Comparison of ENCODE assay signal across 8 mouse cellular contexts in the genomic region with DNA sequence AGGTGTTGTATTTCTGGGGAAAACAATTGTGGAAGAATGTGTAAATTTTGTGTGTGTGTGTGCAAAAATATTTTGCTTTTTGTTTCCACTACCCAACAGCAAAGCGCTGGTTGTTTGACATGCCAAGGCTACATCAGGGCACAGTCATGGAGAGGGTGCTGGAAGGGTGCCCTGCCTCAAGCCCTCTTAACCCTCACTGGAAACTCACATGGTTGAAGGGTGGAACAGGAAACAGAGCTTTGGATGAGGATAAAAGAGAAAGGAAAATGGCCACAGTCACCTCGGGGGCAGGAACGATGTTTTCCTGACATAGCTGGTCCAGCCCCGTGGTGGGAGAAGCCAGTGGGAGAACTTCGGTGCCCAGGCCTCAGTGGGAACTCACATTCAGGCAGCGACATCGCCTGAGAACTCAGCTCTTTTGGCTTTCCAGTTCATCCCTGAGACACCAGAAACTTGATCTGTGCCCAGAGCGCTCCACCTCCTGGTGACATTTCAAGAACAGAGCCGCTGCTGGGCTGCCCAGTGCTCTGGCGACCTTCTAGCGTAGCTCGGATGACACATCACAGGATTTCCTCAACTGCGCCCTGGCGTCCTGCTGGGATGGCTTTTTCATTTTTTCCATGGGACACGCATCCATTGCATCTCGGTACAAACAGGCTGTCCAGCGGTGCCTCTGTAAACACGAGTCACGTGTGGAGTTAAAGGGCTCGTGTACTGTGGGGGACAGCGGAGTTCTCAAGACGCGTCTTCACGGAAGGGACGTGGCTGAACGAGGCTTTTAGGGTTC. TPM values are rescaled to one million over a fixed set of nuclear protein-coding genes. Genes with fewer than 3 reads are reported as not detected.
DNase-seq lines count a peak whose midpoint lies in the region; ATAC-seq and TF ChIP-seq lines count a peak whose summit lies in the region.

No protein-coding gene starts in this region.

- peak; percentile 62 for ATAC-seq in heart, embryonic 14.5 days (ENCODE audit: insufficient number of reproducible peaks, insufficient read depth, low FRiP score, low read depth)
- peak; percentile 44; the same call in 1 of the 2 replicates for ATAC-seq in kidney, postnatal 0 days (replicated peaks; ENCODE audit: low FRiP score, low read depth)

- H3K9me3 ChIP-seq in E14TG2a.4 (ENCODE audit: low read length), result no peaks in the 10 kb centered on the region
- no peaks in the 10 kb centered on the region for H3K9me3 ChIP-seq in heart, embryonic 14.5 days (ENCODE audit: control insufficient read depth, low read length)
- H3K9me3 ChIP-seq in kidney, postnatal 0 days (replicated peaks; ENCODE audit: low read length), result no peaks in the 10 kb centered on the region

- peak overlapping the region; percentile 40 to 44; a peak in 2 of 4 replicates for H3K27ac ChIP-seq in heart, embryonic 14.5 days (replicated peaks in 1 of 2; ENCODE audit: control insufficient read depth in 1 of 2, insufficient read depth in 1 of 2, low read depth in 2 of 2, low read length in 2 of 2)
- H3K27ac ChIP-seq in kidney, postnatal 0 days, result 0 out of 2 replicates have a peak overlapping the region, but pooled peaks have one; percentile 31

- H3K4me2 ChIP-seq in heart, embryonic 14.5 days (ENCODE audit: low read length), result peak overlapping the region; percentile 64
- peak overlapping the region; percentile 45 for H3K4me2 ChIP-seq in kidney, postnatal 0 days (ENCODE audit: low read length)

- DNase-seq in brain, adult 2 months (ENCODE audit: low read depth, low spot score), result peak; percentile 47
- peak; percentile 73 for DNase-seq in kidney, postnatal 0 days (ENCODE audit: low spot score)
- DNase-seq in lung, postnatal 36 days, result peak; percentile 92
- DNase-seq in right cerebral cortex, postnatal 10 days (ENCODE audit: low spot score in 2 of 2), result no peak
- no peak for DNase-seq in thymus, postnatal 36 days
- no peak for DNase-seq in left cerebral cortex, postnatal 36 days (ENCODE audit: low spot score in 2 of 2)

- H3K27me3 ChIP-seq in E14TG2a.4 (ENCODE audit: insufficient read depth, low read length), result peaks cover 4% of the 10 kb centered on the region
- H3K27me3 ChIP-seq in heart, embryonic 14.5 days (ENCODE audit: control insufficient read depth, insufficient read depth, low read length), result no peaks in the 10 kb centered on the region
- no peaks in the 10 kb centered on the region for H3K27me3 ChIP-seq in kidney, postnatal 0 days (ENCODE audit: insufficient read depth, low read length)

- no peaks in the 10 kb centered on the region for H3K36me3 ChIP-seq in E14TG2a.4 (ENCODE audit: insufficient read depth, low read length)
- H3K36me3 ChIP-seq in heart, embryonic 14.5 days (ENCODE audit: control insufficient read depth, insufficient read depth, low read length), result no peaks in the 10 kb centered on the region
- H3K36me3 ChIP-seq in kidney, postnatal 0 days (ENCODE audit: insufficient read depth, low read length), result no peaks in the 10 kb centered on the region

- H3K4me1 ChIP-seq in E14TG2a.4 (replicated peaks; ENCODE audit: low read depth, low read length), result peaks cover 58% of the 10 kb centered on the region
- peaks cover 14% of the 10 kb centered on the region in 2 experiments; a peak in 3 of 4 replicates for H3K4me1 ChIP-seq in heart, embryonic 14.5 days (ENCODE audit: control insufficient read depth in 2 of 2, insufficient read depth in 2 of 2, low read length in 2 of 2)
- no peaks in the 10 kb centered on the region; the same call in 1 of the 2 replicates for H3K4me1 ChIP-seq in kidney, postnatal 0 days (replicated peaks; ENCODE audit: insufficient read depth, low read length)

- intact Hi-C loops in left cerebral cortex, postnatal 36 days (cut with DNase I), result no loop called here

- peak overlapping the region; percentile 41 for H3K4me3 ChIP-seq in E14TG2a.4 (replicated peaks; ENCODE audit: low read length)
- peak overlapping the region; percentile 29 to 32 for H3K4me3 ChIP-seq in heart, embryonic 14.5 days (ENCODE audit: control insufficient read depth in 1 of 2, insufficient read depth in 1 of 2, low read depth in 1 of 2, low read length in 2 of 2)
- 0 out of 2 replicates have a peak overlapping the region, but pooled peaks have one; percentile 6 for H3K4me3 ChIP-seq in kidney, postnatal 0 days (replicated peaks; ENCODE audit: low read depth, low read length)

- no peak for TF ChIP-seq CTCF in E14TG2a.4 (conservative IDR thresholded peaks at IDR 0.05; ENCODE audit: low read length)
- peak; percentile 55 for TF ChIP-seq CTCF in kidney, postnatal 0 days (IDR thresholded peaks at IDR 0.05; ENCODE audit: low read depth)

- H3K9ac ChIP-seq in heart, embryonic 14.5 days (ENCODE audit: low read length), result peak overlapping the region; percentile 48
- no peak overlapping the region for H3K9ac ChIP-seq in kidney, postnatal 0 days (ENCODE audit: low read depth, low read length)

- 21% methylated on average over 26 of the region's 26 CpGs for WGBS in heart, embryonic 14.5 days
- 25% methylated on average over 26 of the region's 26 CpGs for WGBS in kidney, postnatal 0 days

RNA-seq across cellular contexts. Expression of gene Ptpn3, which starts 6.8 kb away (rescaled TPM):
- polyA plus RNA-seq in heart, embryonic 14.5 days (2014; fragmentation: Nextera tagmentation; extraction: Ambion mirVana), result 3.3 and 3.8 TPM in 2 replicates
- polyA plus RNA-seq in kidney, postnatal 0 days (2015; fragmentation: Nextera tagmentation; extraction: Ambion mirVana), result 7.7 and 9.2 TPM in 2 replicates
- 10 to 100 TPM; 61.6 to 63.8 TPM for total RNA-seq in left cerebral cortex, postnatal 36 days (2021)

Comparison
In these comparisons a context has a peak if more than half of its experiments do, and no peak if none do; other contexts are left out.
1. DNase-seq: peak in brain, adult 2 months (single experiment), kidney, postnatal 0 days (single experiment) and lung, postnatal 36 days (single experiment); none in right cerebral cortex, postnatal 10 days (0 of 2), thymus, postnatal 36 days (0 of 2) and left cerebral cortex, postnatal 36 days (0 of 2).
2. Peak in every context shown above with its lines, with median percentiles within 50 percentile points of each other: H3K4me3 ChIP-seq.